Mouse (Mus musculus) liver, adult 2 months (tissue): ENCODE measurements at regions not wholly inside any gene's neighbourhood (a gene's known extent, or its start where the extent isn't known, plus 50 kb on each side); places are given as distances from the start of the nearest gene placed in this dataset.

Experiments
- DNase-seq: peaks from one replicate; pipeline ENCODE4 v3.0.0-alpha.2; 2011; ENCODE audit warnings: low read depth, low spot score; ENCODE audit errors: extremely low read depth
- H3K27ac ChIP-seq: fragments of 200-500 bp; replicated peaks from 2 replicates; pipeline ENCODE4 v1.5.1; 2012; ENCODE audit warnings: low read depth, mild to moderate bottlenecking, control low read depth, inconsistent platforms, low read length; ENCODE audit not compliant: insufficient read depth
- H3K27me3 ChIP-seq: fragments of 200-500 bp; 2 replicates; pipeline ENCODE4 v1.6.1; 2012; ENCODE audit warnings: mild to moderate bottlenecking, moderate library complexity, low read length, inconsistent platforms; ENCODE audit not compliant: control insufficient read depth, insufficient read depth
- H3K36me3 ChIP-seq: fragments of 200-500 bp; 2 replicates; pipeline ENCODE4 v1.6.1; 2012; ENCODE audit warnings: low read length, inconsistent platforms; ENCODE audit not compliant: control insufficient read depth, insufficient read depth
- H3K4me1 ChIP-seq: fragments of 200-500 bp; 2 replicates; pipeline ENCODE4 v1.6.1; 2011; ENCODE audit warnings: low read length; ENCODE audit not compliant: control insufficient read depth, insufficient read depth
- H3K4me3 ChIP-seq: fragments of 200-500 bp; 2 replicates; pipeline ENCODE4 v1.5.1; 2011; ENCODE audit warnings: low read depth, mild to moderate bottlenecking, control low read depth, low read length, moderate library complexity; ENCODE audit not compliant: insufficient read depth
- H3K79me2 ChIP-seq: fragments of 200-500 bp; 2 replicates; pipeline ENCODE4 v1.6.1; 2012; ENCODE audit warnings: inconsistent platforms, mild to moderate bottlenecking, low read length, moderate library complexity; ENCODE audit not compliant: control insufficient read depth, insufficient read depth
- H3K9ac ChIP-seq: fragments of 200-500 bp; 2 replicates; pipeline ENCODE4 v1.6.1; 2012; ENCODE audit warnings: low read depth, mild to moderate bottlenecking, control low read depth, inconsistent platforms, low read length
- CTCF ChIP-seq: fragments of 200-500 bp; IDR thresholded peaks from 2 replicates; pipeline ENCODE4 v1.5.1; 2011; ENCODE audit warnings: low read depth, low read length, control low read depth
- POLR2A ChIP-seq: fragments of 200-500 bp; IDR thresholded peaks from 2 replicates; pipeline ENCODE4 v1.6.1; 2011; ENCODE audit warnings: low read length, control low read depth; ENCODE audit not compliant: insufficient read depth; ENCODE audit errors: extremely low read depth
- WGBS: fragments of 180-500 bp; shearing (Covaris S2); methylation state at CpG from one replicate; pipeline ENCODE4 v1.1.7; 2018; 5-methylcytosine and 5-hydroxymethylcytosine counted together

- H3K9ac ChIP-seq: no peak overlapping the region
- H3K4me1 ChIP-seq: peaks cover 2% of the 10 kb centered on the region; the same call in 1 of the 2 replicates
- no peaks in the 10 kb centered on the region for H3K27me3 ChIP-seq
- 57% methylated on average over 8 of the region's 8 CpGs for WGBS
- H3K36me3 ChIP-seq: no peaks in the 10 kb centered on the region
- no peak overlapping the region for H3K4me3 ChIP-seq
- no peak for DNase-seq
- no peaks in the 10 kb centered on the region for H3K79me2 ChIP-seq
- TF ChIP-seq CTCF (no peak), POLR2A (no peak)
- H3K27ac ChIP-seq: no peak overlapping the region
These were observed 688.5 kb upstream of the Car8 start for GRCm38 (mm10) chr4:8927276-8927906.

GRCm38 (mm10) chr4:8926642-8927275 is 687.9 kb upstream of the Car8 start:
- H3K4me3 ChIP-seq: no peak overlapping the region
- H3K27me3 ChIP-seq: no peaks in the 10 kb centered on the region
- no peak overlapping the region for H3K9ac ChIP-seq
- peaks cover 2% of the 10 kb centered on the region; the same call in 1 of the 2 replicates for H3K4me1 ChIP-seq
- no peaks in the 10 kb centered on the region for H3K79me2 ChIP-seq
- no peak for DNase-seq
- no peak overlapping the region for H3K27ac ChIP-seq
- WGBS: 69% methylated on average over 9 of the region's 9 CpGs
- TF ChIP-seq CTCF: no peak
- no peak for TF ChIP-seq POLR2A
- no peaks in the 10 kb centered on the region for H3K36me3 ChIP-seq

GRCm38 (mm10) chr4:8922695-8923363 is 684.0 kb upstream of the Car8 start:
- Histone ChIP-seq H3K4me3 (no peak overlapping the region), H3K36me3 (no peaks in the 10 kb centered on the region), H3K79me2 (no peaks in the 10 kb centered on the region), H3K4me1 (peaks cover 2% of the 10 kb centered on the region; the same call in 1 of the 2 replicates), H3K9ac (no peak overlapping the region), H3K27me3 (no peaks in the 10 kb centered on the region), H3K27ac (no peak overlapping the region)
- no peak for DNase-seq
- no peak for TF ChIP-seq POLR2A
- TF ChIP-seq CTCF: no peak
- WGBS: 83% methylated on average over 8 of the region's 8 CpGs

GRCm38 (mm10) chr4:8921477-8922385 is 682.9 kb upstream of the Car8 start:
- DNase-seq: no peak
- no peaks in the 10 kb centered on the region for H3K27me3 ChIP-seq
- WGBS: 38% methylated on average over 31 of the region's 31 CpGs
- H3K36me3 ChIP-seq: no peaks in the 10 kb centered on the region
- TF ChIP-seq POLR2A (no peak), CTCF (no peak)
- no peak overlapping the region; the same call in 1 of the 2 replicates for H3K4me3 ChIP-seq
- no peak overlapping the region for H3K27ac ChIP-seq
- no peaks in the 10 kb centered on the region for H3K79me2 ChIP-seq
- H3K9ac ChIP-seq: peak overlapping the region; percentile 58
- H3K4me1 ChIP-seq: no peaks in the 10 kb centered on the region

- H3K27me3 ChIP-seq: no peaks in the 10 kb centered on the region
- H3K4me3 ChIP-seq: no peak overlapping the region
- H3K36me3 ChIP-seq: no peaks in the 10 kb centered on the region
- DNase-seq: no peak
- no peaks in the 10 kb centered on the region for H3K4me1 ChIP-seq
- TF ChIP-seq CTCF (no peak), POLR2A (no peak)
- no peaks in the 10 kb centered on the region for H3K79me2 ChIP-seq
- no peak overlapping the region for H3K27ac ChIP-seq
- 92% methylated on average over 2 of the region's 2 CpGs for WGBS
- H3K9ac ChIP-seq: no peak overlapping the region
These were observed 681.5 kb upstream of the Car8 start for GRCm38 (mm10) chr4:8920306-8920705.
